Mouse (Mus musculus): ENCODE measurements around the gene Chek2.

Chek2 gene

DNA sequence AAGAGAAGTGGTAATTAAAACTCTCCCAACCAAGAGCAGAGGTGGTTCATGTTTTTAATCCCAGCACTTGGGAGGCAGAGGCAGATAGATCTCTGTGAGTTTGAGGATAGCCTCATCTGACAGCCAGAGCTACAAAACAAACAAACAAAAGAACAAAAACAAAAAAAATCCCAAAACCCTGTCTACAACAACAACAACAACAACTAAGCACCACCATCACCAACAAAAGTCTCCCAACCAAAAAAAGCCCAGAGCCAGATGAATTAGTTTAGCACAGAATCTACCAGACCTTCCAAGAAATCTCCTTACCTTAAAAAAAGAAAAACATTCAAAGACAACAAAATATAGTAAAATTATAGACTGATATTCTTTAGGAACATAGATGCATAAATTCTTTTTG is 60.6 kb downstream of the Chek2 start:
- DNase-seq (ENCODE audit: low spot score), result no peak

DNA sequence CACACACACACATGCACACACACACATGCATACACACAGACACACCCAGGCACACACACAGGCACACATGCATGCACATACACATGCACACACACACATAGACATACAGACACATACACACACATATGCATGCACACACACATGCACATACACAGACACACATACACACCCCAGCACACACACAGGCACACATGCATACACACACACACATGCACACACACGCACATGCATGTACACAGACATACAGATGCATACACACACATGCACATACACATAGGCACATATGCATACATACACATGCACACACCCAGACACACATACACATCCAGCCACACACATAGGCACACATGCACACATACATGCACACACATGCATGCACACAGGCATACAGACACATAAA is 66.9 kb downstream of the Chek2 start:
- DNase-seq (ENCODE audit: low spot score), result no peak

DNA sequence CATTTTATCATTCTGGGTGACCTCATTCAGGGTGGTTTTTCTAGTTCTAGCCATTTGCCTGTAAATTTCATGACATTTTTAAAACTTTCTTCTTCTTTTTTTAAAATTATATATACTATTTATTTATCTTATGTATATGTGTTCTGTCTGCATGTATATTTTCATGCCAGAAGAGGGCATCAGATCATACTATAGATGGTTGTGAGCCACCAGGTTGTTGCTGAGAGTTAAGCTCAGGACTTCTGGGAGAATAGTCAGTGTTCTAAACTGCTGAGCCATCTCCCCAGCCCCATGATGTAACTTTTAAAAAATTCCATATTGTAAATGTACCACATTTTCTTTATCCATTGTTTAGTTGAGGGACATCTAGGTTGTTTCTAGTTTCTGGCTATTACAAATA is 69.1 kb downstream of the Chek2 start:
- DNase-seq (ENCODE audit: low spot score), result no peak

DNA sequence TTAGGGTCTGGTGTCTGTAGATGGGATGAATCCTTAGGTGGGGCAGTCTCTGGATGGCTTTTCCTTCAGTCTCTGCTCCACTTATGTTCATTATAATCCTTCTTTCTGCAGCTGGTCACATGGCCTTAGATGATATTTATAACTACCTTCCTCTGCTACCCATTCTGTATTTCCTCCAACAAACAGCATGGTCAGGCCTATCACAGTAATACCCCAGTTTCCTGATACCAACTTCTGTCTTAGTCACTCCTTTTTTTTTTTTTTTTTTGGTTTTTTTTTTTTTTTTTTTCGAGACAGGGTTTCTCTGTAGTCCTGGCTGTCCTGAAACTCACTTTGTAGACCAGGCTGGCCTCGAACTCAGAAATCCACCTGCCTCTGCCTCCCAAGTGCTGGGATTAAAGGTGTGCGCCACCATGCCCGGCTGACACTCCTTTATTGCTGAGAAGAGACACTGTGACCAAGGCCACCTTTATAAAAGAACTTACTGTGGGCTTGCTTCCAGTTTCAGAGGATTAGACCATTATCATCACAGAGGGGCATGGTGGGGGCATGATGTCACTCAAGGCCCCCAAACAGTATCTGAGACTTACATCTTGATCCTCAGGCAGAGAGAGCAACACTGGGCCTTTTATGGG is 70.3 kb downstream of the Chek2 start:
- DNase-seq (ENCODE audit: low spot score), result no peak

DNA sequence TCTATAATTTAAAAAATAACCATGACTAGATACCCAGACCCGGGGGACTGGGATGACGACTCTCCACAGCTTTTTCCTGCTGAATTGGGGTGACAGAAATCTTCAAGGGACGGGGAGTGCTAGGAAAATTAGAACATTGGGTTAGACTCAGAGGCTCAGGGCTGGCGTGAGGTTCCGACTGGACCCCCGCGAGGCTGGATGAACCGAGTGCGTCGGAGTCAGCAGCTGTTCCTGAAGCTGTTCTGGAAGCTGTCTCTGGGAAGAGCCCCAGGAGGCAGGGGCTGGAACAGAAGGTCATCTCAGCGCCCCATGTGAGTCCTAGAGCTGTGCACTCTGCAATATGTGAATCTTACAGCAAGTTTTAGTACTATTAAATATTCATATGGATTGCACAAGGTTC is 75.1 kb downstream of the Chek2 start:
- DNase-seq (ENCODE audit: low spot score), result no peak

DNA sequence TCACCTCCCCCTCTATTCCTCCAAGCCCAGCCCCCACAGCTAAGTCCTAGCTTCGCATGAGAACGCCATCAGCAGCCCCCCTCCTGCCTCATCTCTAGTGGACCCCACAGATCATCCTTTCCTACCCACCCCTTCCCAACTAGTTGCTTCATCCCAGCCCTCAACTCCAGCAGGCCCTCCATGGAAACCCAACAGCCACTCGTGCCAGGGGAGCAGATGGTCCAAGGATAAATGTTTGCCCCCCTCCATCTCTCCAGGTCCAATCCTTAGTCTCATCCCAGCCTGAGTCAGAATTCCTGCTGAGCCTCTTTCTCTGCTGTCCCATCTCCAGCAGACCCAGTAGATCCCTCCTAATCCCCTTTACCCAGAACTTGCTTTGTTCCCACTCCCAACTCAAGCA is 76.5 kb downstream of the Chek2 start:
- DNase-seq (ENCODE audit: low spot score), result no peak

DNA sequence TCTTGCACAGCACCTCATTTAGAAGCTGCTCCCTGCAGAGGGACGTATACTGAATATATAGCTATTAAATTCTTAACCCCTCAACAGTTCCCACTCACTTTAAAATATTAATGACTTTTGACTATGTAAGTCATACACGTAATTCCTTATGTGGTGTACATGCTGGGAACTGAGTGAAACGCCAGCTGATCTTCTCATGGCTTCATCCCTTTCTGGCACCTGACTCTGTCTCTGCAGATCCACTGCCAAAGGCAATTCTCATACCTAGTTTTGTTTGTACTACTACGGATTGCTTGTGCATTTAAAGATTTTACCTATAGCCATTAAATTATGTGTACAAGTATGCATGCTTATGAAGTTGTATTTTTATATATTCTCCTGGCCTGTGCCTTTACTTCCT is 79.8 kb downstream of the Chek2 start:
- DNase-seq (ENCODE audit: low spot score), result no peak

DNA sequence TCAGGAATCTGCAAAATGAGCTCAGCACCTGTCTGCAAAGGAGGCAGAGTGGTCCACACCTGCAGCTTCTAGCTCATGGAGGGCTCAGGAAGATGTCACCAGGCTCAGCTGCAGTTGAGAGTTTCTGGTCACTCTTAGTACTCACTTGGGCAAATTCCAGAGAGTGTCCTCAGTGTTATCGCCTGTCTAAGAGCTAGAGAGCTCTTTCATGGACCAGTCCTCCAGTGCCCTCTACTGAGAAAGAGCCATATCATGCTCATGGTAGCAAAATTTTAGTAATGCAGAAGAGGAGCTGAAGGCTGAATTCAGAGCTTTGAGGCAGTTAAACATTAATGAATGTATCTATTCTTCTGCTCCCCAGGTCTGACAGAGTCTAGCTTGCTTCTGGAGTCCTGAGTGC is 83.6 kb downstream of the Chek2 start:
- no peak for DNase-seq (ENCODE audit: low spot score)

Measured in ovary, adult 18-20 months (tissue).